Mouse (Mus musculus): ENCODE results near the gene Gm10719.
A peak's percentile ranks its signal among the peaks of the same experiment; 100 is the strongest.
"Not testable (repeated sequence)": the region's sequence is repeated elsewhere in the genome, so short reads cannot be mapped to it uniquely, and the experiment has no call there.

Gm10719 gene

GRCm38 (mm10) chr9:3017108-3017507 is at the start of gene Gm10719:
Gene Gm10719 (plus strand): TSS chr9:3017408.
- DNase-seq (ENCODE audit: low read depth, low spot score), result not testable (repeated sequence)

DNA sequence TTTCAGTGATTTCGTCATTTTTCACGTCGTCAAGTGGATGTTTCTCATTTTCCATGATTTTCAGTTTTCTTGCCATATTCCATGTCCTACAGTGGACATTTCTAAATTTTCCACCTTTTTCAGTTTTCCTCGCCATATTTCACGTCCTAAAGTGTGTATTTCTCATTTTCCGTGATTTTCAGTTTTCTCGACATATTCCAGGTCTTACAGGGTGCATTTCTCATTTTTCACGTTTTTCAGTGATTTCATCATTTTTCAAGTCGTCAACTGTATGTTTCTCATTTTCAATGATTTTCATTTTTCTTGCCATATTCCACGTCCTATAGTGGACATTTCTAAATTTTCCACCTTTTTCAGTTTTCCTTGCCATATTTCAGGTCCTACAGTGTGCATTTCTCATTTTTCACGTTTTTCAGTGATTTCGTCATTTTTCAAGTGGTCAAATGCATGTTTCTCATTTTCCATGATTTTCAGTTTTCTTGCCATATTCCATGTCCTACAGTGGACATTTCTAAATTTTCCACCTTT is 16.7 kb upstream of the Gm10719 start, which contains the start of gene Gm10722:
Gm10722 (plus strand) TSS at position 478 of the 528 bp plus-strand sequence.
- DNase-seq (ENCODE audit: low read depth, low spot score), result peak; percentile 79

DNA sequence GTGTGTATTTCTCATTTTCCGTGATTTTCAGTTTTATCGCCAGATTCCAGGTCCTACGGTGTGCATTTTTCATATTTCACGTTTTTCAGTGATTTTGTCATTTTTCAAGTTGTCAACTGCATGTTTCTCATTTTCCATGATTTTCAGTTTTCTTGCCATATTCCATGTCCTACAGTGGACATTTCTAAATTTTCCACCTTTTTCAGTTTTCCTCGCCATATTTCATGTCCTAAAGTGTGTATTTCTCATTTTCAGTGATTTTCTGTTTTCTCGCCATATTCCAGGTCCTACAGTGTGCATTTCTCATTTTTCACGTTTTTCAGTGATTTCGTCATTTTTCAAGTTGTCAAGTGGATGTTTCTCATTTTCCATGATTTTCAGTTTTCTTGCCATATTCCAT is 16.2 kb upstream of the Gm10719 start:
- not testable (repeated sequence) for DNase-seq (ENCODE audit: low read depth, low spot score)

DNA sequence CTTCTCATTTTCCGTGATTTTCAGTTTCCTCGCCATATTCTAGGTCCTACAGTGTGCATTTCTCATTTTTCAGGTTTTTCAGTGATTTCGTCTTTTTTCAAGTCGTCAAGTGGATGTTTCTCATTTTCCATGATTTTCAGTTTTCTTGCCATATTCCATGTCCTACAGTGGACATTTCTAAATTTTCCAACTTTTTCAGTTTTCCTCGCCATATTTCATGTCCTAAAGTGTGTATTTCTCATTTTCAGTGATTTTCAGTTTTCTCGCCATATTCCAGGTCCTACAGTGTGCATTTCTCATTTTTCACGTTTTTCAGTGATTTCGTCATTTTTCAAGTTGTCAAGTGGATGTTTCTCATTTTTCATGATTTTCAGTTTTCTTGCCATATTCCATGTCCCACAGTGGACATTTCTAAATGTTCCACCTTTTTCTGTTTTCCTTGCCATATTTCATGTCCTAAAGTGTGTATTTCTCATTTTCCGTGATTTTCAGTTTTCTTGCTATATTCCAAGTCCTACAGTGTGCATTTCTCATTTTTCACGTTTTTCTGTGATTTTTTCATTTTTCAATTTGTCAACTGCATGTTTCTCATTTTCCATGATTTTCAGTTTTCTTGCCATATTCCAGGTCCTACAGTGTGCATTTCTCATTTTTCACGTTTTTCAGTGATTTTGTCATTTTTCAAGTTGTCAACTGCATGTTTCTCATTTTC is 15.1 kb upstream of the Gm10719 start:
- peak; percentile 57 for DNase-seq (ENCODE audit: low read depth, low spot score)

GRCm38 (mm10) chr9:3002794-3003396 is 14.3 kb upstream of the Gm10719 start, which contains the start of gene Gm11168:
Gene Gm11168 (plus strand): TSS chr9:3003346.
- DNase-seq (ENCODE audit: low read depth, low spot score), result not testable (repeated sequence)

GRCm38 (mm10) chr9:3006179-3006578 is 11.0 kb upstream of the Gm10719 start:
- not testable (repeated sequence) for DNase-seq (ENCODE audit: low read depth, low spot score)

- DNase-seq (ENCODE audit: low read depth, low spot score), result not testable (repeated sequence)
These were observed 10.6 kb upstream of the Gm10719 start for GRCm38 (mm10) chr9:3006636-3007035.

DNA sequence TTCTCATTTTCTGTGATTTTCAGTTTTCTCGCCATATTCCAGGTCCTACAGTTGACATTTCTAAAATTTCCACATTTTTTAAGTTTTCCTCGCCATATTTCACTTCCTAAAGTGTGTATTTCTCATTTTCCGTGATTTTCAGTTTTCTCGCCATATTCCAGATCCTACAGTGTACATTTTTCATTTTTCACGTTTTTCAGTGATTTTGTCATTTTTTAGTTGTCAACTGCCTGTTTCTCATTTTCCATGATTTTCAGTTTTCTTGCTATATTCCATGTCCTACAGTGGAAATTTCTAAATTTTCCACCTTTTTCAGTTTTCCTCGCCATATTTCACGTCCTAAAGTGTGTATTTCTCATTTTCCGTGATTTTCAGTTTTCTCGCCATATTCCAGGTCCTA is 9.9 kb upstream of the Gm10719 start:
- DNase-seq (ENCODE audit: low read depth, low spot score), result peak; percentile 75

DNA sequence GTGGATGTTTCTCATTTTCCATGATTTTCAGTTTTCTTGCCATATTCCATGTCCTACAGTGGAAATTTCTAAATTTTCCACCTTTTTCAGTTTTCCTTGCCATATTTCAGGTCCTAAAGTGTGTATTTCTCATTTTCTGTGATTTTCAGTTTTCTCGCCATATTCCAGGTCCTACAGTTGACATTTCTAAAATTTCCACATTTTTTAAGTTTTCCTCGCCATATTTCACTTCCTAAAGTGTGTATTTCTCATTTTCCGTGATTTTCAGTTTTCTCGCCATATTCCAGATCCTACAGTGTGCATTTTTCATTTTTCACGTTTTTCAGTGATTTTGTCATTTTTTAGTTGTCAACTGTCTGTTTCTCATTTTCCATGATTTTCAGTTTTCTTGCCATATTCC is 7.9 kb upstream of the Gm10719 start:
- not testable (repeated sequence) for DNase-seq (ENCODE audit: low read depth, low spot score)

- not testable (repeated sequence) for DNase-seq (ENCODE audit: low read depth, low spot score)
These were observed 5.1 kb upstream of the Gm10719 start for GRCm38 (mm10) chr9:3012054-3012621.

- DNase-seq (ENCODE audit: low read depth, low spot score), result not testable (repeated sequence)
These were observed 4.4 kb upstream of the Gm10719 start, which contains the start of gene Gm10721 for GRCm38 (mm10) chr9:3012733-3013279. Gene Gm10721 (plus strand): TSS chr9:3013140.

DNA sequence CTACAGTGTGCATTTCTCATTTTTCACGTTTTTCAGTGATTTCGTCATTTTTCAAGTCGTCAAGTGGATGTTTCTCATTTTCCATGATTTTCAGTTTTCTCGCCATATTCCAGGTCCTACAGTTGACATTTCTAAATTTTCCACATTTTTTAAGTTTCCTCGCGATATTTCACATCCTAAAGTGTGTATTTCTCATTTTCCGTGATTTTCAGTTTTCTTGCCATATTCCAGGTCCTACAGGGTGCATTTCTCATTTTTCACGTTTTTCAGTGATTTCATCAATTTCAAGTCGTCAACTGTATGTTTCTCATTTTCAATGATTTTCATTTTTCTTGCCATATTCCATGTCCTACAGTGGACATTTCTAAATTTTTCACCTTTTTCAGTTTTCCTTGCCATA is 1.9 kb upstream of the Gm10719 start, which contains the start of gene Gm10720:
Gm10720 (plus strand) TSS at position 301 of the 400 bp plus-strand sequence.
- not testable (repeated sequence) for DNase-seq (ENCODE audit: low read depth, low spot score)

GRCm38 (mm10) chr9:3015896-3016295 is 1.3 kb upstream of the Gm10719 start:
- not testable (repeated sequence) for DNase-seq (ENCODE audit: low read depth, low spot score)

GRCm38 (mm10) chr9:3018944-3019343 is 1.7 kb downstream of the Gm10719 start:
- DNase-seq (ENCODE audit: low read depth, low spot score), result not testable (repeated sequence)

GRCm38 (mm10) chr9:3019835-3020727 is 2.9 kb downstream of the Gm10719 start:
- not testable (repeated sequence) for DNase-seq (ENCODE audit: low read depth, low spot score)

DNA sequence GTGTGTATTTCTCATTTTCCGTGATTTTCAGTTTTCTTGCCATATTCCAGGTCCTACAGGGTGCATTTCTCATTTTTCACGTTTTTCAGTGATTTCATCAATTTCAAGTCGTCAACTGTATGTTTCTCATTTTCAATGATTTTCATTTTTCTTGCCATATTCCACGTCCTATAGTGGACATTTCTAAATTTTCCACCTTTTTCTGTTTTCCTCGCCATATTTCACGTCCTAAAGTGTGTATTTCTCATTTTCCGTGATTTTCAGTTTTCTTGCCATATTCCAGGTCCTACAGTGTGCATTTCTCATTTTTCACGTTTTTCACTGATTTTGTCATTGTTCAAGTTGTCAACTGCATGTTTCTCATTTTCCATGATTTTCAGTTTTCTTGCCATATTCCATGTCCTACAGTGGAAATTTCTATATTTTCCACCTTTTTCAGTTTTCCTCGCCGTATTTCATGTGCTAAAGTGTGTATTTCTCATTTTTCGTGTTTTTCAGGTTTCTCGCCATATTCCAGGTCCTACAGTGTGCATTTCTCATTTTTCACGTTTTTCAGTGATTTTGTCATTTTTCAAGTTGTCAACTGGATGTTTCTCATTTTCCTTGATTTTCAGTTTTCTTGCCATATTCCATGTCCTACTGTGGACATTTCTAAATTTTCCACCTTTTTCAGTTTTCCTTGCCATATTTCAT is 5.3 kb downstream of the Gm10719 start:
- peak; percentile 73 for DNase-seq (ENCODE audit: low read depth, low spot score)

- DNase-seq (ENCODE audit: low read depth, low spot score), result not testable (repeated sequence)
These were observed 6.2 kb downstream of the Gm10719 start, which contains the start of gene Gm10718 for GRCm38 (mm10) chr9:3023312-3023984. Gene Gm10718 (plus strand): TSS chr9:3023547.

GRCm38 (mm10) chr9:3023985-3024648 is 6.9 kb downstream of the Gm10719 start:
- not testable (repeated sequence) for DNase-seq (ENCODE audit: low read depth, low spot score)

GRCm38 (mm10) chr9:3024912-3025467 is 7.8 kb downstream of the Gm10719 start, which contains the start of gene Gm10717:
Gene Gm10717 (plus strand): TSS chr9:3025417.
- not testable (repeated sequence) for DNase-seq (ENCODE audit: low read depth, low spot score)

Measured in forelimb bud, embryonic 11.5 days (tissue).